Mouse (Mus musculus) hindbrain, embryonic 16.5 days (tissue): Measurements from ENCODE around the gene Trim65. TPM values are rescaled to one million over a fixed set of nuclear protein-coding genes. Genes with fewer than 3 reads are reported as not detected.
"Not testable (repeated sequence)": the region's sequence is repeated elsewhere in the genome, so short reads cannot be mapped to it uniquely, and the experiment has no call there.

Source experiments
- ATAC-seq: fragments of 200-750 bp; cut with Nextera tagmentation; 2 replicates; pipeline ENCODE4 v1.8.0; 2017; ENCODE audit warnings: moderate TSS enrichment, moderate library complexity
- H3K27ac ChIP-seq: fragments of 300-500 bp; sonication (generic); 2 replicates; pipeline ENCODE4 v1.5.1; 2014; ENCODE audit warnings: low read depth, mild to moderate bottlenecking, control low read depth, low read length, moderate library complexity
- H3K27me3 ChIP-seq: fragments of 300-500 bp; sonication (generic); replicated peaks from 2 replicates; pipeline ENCODE4 v1.6.1; 2014; ENCODE audit warnings: low read length; ENCODE audit not compliant: control insufficient read depth, insufficient read depth
- H3K36me3 ChIP-seq: fragments of 300-500 bp; sonication (generic); 2 replicates; pipeline ENCODE4 v1.6.1; 2014; ENCODE audit warnings: mild to moderate bottlenecking, low read length, moderate library complexity, mixed read lengths; ENCODE audit not compliant: control insufficient read depth, insufficient read depth
- H3K4me1 ChIP-seq: fragments of 300-500 bp; sonication (generic); 2 replicates; pipeline ENCODE4 v1.6.1; 2014; ENCODE audit warnings: low read depth, low read length; ENCODE audit not compliant: control insufficient read depth, insufficient read depth
- H3K4me2 ChIP-seq: fragments of 300-500 bp; sonication (generic); 2 replicates; pipeline ENCODE4 v1.6.1; 2014; ENCODE audit warnings: mild to moderate bottlenecking, low read length, control low read depth, moderate library complexity
- H3K4me3 ChIP-seq: fragments of 300-500 bp; sonication (generic); 2 replicates; pipeline ENCODE4 v1.5.1; 2014; ENCODE audit warnings: mild to moderate bottlenecking, low read length, control low read depth, moderate library complexity
- H3K9ac ChIP-seq: fragments of 300-500 bp; sonication (generic); 2 replicates; pipeline ENCODE4 v1.6.1; 2014; ENCODE audit warnings: low read depth, mild to moderate bottlenecking, control low read depth, low read length, moderate library complexity
- H3K9me3 ChIP-seq: fragments of 300-500 bp; sonication (generic); 2 replicates; pipeline ENCODE4 v1.6.1; 2014; ENCODE audit warnings: mild to moderate bottlenecking, low read length, moderate library complexity; ENCODE audit not compliant: control insufficient read depth
- WGBS: fragments of 180-500 bp; shearing (Covaris S2); extraction: QIAGEN DNeasy Blood & Tissue Kit; methylation state at CpG from one replicate; pipeline ENCODE4 v1.1.7; 2014; 5-methylcytosine and 5-hydroxymethylcytosine counted together
- polyA plus RNA-seq: library from polyadenylated mRNA; unstranded; fragments of >200 nt; fragmentation: Nextera tagmentation; extraction: Ambion mirVana; gene quantifications from 2 replicates; pipeline ENCODE4 v1.2.1, GENCODE M21; 2015

The Trim65 gene
- polyA plus RNA-seq, 1 experiment from 2014 or later = 3.0 TPM

- H3K4me2 ChIP-seq = no peak overlapping the region
- peaks cover 5% of the 10 kb centered on the region for H3K4me1 ChIP-seq
- no peak overlapping the region for H3K4me3 ChIP-seq
- H3K9ac ChIP-seq = no peak overlapping the region
- no peaks in the 10 kb centered on the region for H3K36me3 ChIP-seq
- H3K27ac ChIP-seq = no peak overlapping the region
- H3K9me3 ChIP-seq = no peaks in the 10 kb centered on the region
- ATAC-seq = no peak
- WGBS = 77% methylated on average over 14 of the region's 14 CpGs
- H3K27me3 ChIP-seq = no peaks in the 10 kb centered on the region
These were observed 32.0 kb downstream of the Trim65 start for GRCm38 (mm10) chr11:116098711-116099460.

DNA sequence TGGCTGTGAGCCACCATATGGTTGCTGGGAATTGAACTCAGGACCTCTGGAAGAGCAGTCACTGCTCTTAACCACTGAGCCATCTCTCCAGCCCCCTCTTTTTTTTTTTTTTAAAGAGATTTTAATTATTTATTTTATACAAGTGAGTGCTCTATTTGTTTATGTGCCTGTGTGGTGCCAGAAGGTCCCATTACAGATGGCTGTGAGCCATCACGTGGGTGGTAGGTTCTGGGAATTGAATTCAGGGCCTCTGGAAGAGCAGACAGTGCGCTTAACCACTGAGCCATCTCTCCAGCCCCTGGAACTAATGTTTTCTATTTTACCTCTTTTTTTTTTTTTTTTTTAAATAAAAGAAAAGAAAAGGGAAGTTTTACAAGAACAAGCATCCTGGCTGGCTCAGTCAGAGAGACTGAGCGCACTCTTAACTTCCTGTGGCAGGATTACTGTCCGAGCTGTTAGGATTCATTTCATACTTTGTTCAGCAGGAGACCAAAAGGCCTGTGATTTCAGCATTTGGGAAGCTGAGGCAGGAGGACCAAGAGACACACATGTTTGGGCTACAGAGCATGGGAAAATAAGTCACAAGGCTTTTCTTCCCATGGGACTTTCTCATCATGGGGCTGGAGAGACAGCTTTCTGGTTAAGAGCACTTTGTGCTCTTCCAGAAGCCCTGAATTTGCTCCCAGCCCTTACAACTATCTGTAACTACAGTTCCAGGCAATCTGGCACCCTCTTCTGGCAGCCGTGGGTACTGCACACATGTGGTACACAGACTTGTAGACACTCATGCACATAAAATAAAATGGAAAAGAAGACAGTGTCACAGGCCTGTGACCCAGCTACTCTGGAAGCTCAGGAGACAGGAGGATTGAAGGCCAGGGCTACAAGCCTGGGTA, 34.5 kb downstream of the Trim65 start:
- no peaks in the 10 kb centered on the region for H3K27me3 ChIP-seq
- H3K36me3 ChIP-seq = no peaks in the 10 kb centered on the region
- no peak overlapping the region for H3K4me2 ChIP-seq
- H3K9ac ChIP-seq = no peak overlapping the region
- no peaks in the 10 kb centered on the region for H3K4me1 ChIP-seq
- ATAC-seq = no peak
- H3K9me3 ChIP-seq = no peaks in the 10 kb centered on the region
- no peak overlapping the region for H3K27ac ChIP-seq
- 94% methylated on average over 5 of the region's 5 CpGs for WGBS
- no peak overlapping the region for H3K4me3 ChIP-seq

- 67% methylated on average over 3 of the region's 3 CpGs for WGBS
- H3K27ac ChIP-seq = no peak overlapping the region
These were observed 35.4 kb downstream of the Trim65 start for GRCm38 (mm10) chr11:116095573-116095972.

GRCm38 (mm10) chr11:116093771-116094565, 37.0 kb downstream of the Trim65 start:
- Histone ChIP-seq H3K4me3 (no peak overlapping the region), H3K27me3 (no peaks in the 10 kb centered on the region), H3K4me1 (no peaks in the 10 kb centered on the region), H3K9ac (no peak overlapping the region), H3K27ac (no peak overlapping the region), H3K36me3 (no peaks in the 10 kb centered on the region), H3K9me3 (no peaks in the 10 kb centered on the region), H3K4me2 (no peak overlapping the region)
- whole genome bisulfite sequencing = 63% methylated on average over 16 of the region's 16 CpGs
- no peak for ATAC-seq

More at GRCm38 (mm10) chr11:116095573-116095972, 35.4 kb downstream of the Trim65 start:
- Histone ChIP-seq H3K4me2 (no peak overlapping the region), H3K36me3 (no peaks in the 10 kb centered on the region), H3K9ac (no peak overlapping the region), H3K4me3 (no peak overlapping the region), H3K9me3 (no peaks in the 10 kb centered on the region), H3K27me3 (no peaks in the 10 kb centered on the region), H3K4me1 (no peaks in the 10 kb centered on the region)
- ATAC-seq = no peak

DNA sequence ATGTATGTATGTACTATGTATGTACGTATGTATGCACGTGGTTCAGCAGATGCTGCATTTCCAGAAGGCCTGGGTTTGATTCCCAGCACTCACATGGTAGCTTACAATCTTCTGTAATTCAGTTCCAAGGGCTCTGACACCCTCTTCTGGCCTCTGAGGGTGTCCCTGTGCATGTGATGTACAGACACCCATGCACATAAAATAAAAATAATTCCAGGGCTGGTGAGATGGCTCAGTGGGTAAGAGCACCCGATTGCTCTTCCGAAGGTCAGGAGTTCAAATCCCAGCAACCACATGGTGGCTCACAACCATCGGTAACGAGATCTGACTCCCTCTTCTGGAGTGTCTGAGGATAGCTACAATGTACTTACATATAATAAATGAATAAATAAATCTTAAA, 38.0 kb downstream of the Trim65 start:
- not testable (repeated sequence) for H3K4me2 ChIP-seq, ATAC-seq, H3K4me3 ChIP-seq, H3K27ac ChIP-seq, H3K9me3 ChIP-seq, H3K4me1 ChIP-seq, H3K27me3 ChIP-seq, H3K36me3 ChIP-seq, H3K9ac ChIP-seq
- WGBS = 90% methylated on average over 6 of the region's 6 CpGs

- 87% methylated on average over 6 of the region's 6 CpGs for WGBS
- Histone ChIP-seq H3K4me1 (peaks cover 5% of the 10 kb centered on the region), H3K27me3 (no peaks in the 10 kb centered on the region), H3K36me3 (no peaks in the 10 kb centered on the region), H3K9ac (no peak overlapping the region), H3K9me3 (no peaks in the 10 kb centered on the region), H3K4me2 (no peak overlapping the region), H3K27ac (no peak overlapping the region), H3K4me3 (no peak overlapping the region)
- no peak for ATAC-seq
These were observed 39.3 kb downstream of the Trim65 start for GRCm38 (mm10) chr11:116091591-116091990.

- ATAC-seq = no peak
- Histone ChIP-seq H3K4me1 (peaks cover 11% of the 10 kb centered on the region), H3K27ac (no peak overlapping the region), H3K27me3 (no peaks in the 10 kb centered on the region), H3K4me3 (no peak overlapping the region), H3K9ac (no peak overlapping the region), H3K9me3 (no peaks in the 10 kb centered on the region), H3K4me2 (no peak overlapping the region), H3K36me3 (no peaks in the 10 kb centered on the region)
- 90% methylated on average over 6 of the region's 6 CpGs for WGBS
These were observed 41.4 kb downstream of the Trim65 start for GRCm38 (mm10) chr11:116089545-116089944.

- H3K36me3 ChIP-seq = no peaks in the 10 kb centered on the region
- peaks cover 11% of the 10 kb centered on the region for H3K4me1 ChIP-seq
- WGBS = 88% methylated on average over 11 of the region's 11 CpGs
- no peak for ATAC-seq
- H3K9me3 ChIP-seq = no peaks in the 10 kb centered on the region
- H3K27me3 ChIP-seq = no peaks in the 10 kb centered on the region
- H3K4me3 ChIP-seq = no peak overlapping the region
- no peak overlapping the region for H3K4me2 ChIP-seq
- no peak overlapping the region for H3K27ac ChIP-seq
- no peak overlapping the region for H3K9ac ChIP-seq
These were observed 42.1 kb downstream of the Trim65 start for GRCm38 (mm10) chr11:116088741-116089394.
